Mouse (Mus musculus): Measurements from ENCODE around the gene Gm20388. TPM values are rescaled to one million over a fixed set of nuclear protein-coding genes. Genes with fewer than 3 reads are reported as not detected.

Gene Gm20388
- polyA plus RNA-seq, 1 experiment from 2014 or later: 5.3 TPM

- Histone ChIP-seq H3K9me3 (ENCODE audit: control insufficient read depth, low read length) (no peaks in the 10 kb centered on the region), H3K27ac (ENCODE audit: low read depth, low read length) (no peak overlapping the region), H3K36me3 (ENCODE audit: control insufficient read depth, insufficient read depth, low read length) (no peaks in the 10 kb centered on the region), H3K27me3 (replicated peaks; ENCODE audit: control insufficient read depth, insufficient read depth, low read length) (no peaks in the 10 kb centered on the region; the same call in 1 of the 2 replicates), H3K4me2 (no peak overlapping the region), H3K4me3 (ENCODE audit: low read depth, low read length) (no peak overlapping the region), H3K4me1 (replicated peaks; ENCODE audit: control insufficient read depth, insufficient read depth, low read length) (no peaks in the 10 kb centered on the region), H3K9ac (ENCODE audit: low read depth, low read length) (no peak overlapping the region)
- DNase-seq (ENCODE audit: low spot score) (no peak), ATAC-seq (replicated peaks; ENCODE audit: low FRiP score) (no peak)
- WGBS: 49% methylated on average over 13 of the region's 13 CpGs
These were observed 1070.3 kb downstream of the Gm20388 start for GRCm38 (mm10) chr8:120980948-120981347.

- ATAC-seq (replicated peaks; ENCODE audit: low FRiP score): no peak
- Histone ChIP-seq H3K4me1 (replicated peaks; ENCODE audit: control insufficient read depth, insufficient read depth, low read length) (no peaks in the 10 kb centered on the region), H3K4me3 (ENCODE audit: low read depth, low read length) (no peak overlapping the region), H3K27me3 (replicated peaks; ENCODE audit: control insufficient read depth, insufficient read depth, low read length) (no peaks in the 10 kb centered on the region), H3K27ac (ENCODE audit: low read depth, low read length) (no peak overlapping the region), H3K36me3 (ENCODE audit: control insufficient read depth, insufficient read depth, low read length) (no peaks in the 10 kb centered on the region), H3K9me3 (ENCODE audit: control insufficient read depth, low read length) (no peaks in the 10 kb centered on the region), H3K9ac (ENCODE audit: low read depth, low read length) (no peak overlapping the region), H3K4me2 (no peak overlapping the region)
- 61% methylated on average over 8 of the region's 8 CpGs for WGBS
- no peak for DNase-seq (ENCODE audit: low spot score)
These were observed 1074.2 kb downstream of the Gm20388 start for GRCm38 (mm10) chr8:120984888-120985287.

- 61% methylated on average over 7 of the region's 7 CpGs for WGBS
- no peak overlapping the region for H3K4me3 ChIP-seq (ENCODE audit: low read depth, low read length)
These were observed 1075.4 kb downstream of the Gm20388 start for GRCm38 (mm10) chr8:120986022-120986421.

GRCm38 (mm10) chr8:120993738-120994137, 1083.1 kb downstream of the Gm20388 start:
- DNase-seq (ENCODE audit: low spot score) (no peak), ATAC-seq (replicated peaks; ENCODE audit: low FRiP score) (no peak)
- Histone ChIP-seq H3K9me3 (ENCODE audit: control insufficient read depth, low read length) (no peaks in the 10 kb centered on the region), H3K36me3 (ENCODE audit: control insufficient read depth, insufficient read depth, low read length) (no peaks in the 10 kb centered on the region), H3K4me1 (replicated peaks; ENCODE audit: control insufficient read depth, insufficient read depth, low read length) (0 out of 2 replicates have a peak, but pooled peaks cover 4% of the 10 kb centered on the region), H3K4me3 (ENCODE audit: low read depth, low read length) (no peak overlapping the region), H3K27ac (ENCODE audit: low read depth, low read length) (no peak overlapping the region), H3K9ac (ENCODE audit: low read depth, low read length) (no peak overlapping the region), H3K4me2 (no peak overlapping the region), H3K27me3 (replicated peaks; ENCODE audit: control insufficient read depth, insufficient read depth, low read length) (no peaks in the 10 kb centered on the region)
- WGBS: 75% methylated on average over 16 of the region's 16 CpGs

More at GRCm38 (mm10) chr8:120986022-120986421, 1075.4 kb downstream of the Gm20388 start:
- H3K27me3 ChIP-seq (replicated peaks; ENCODE audit: control insufficient read depth, insufficient read depth, low read length): no peaks in the 10 kb centered on the region
- ATAC-seq (replicated peaks; ENCODE audit: low FRiP score) (no peak), DNase-seq (ENCODE audit: low spot score) (no peak)
- H3K4me1 ChIP-seq (replicated peaks; ENCODE audit: control insufficient read depth, insufficient read depth, low read length): no peaks in the 10 kb centered on the region
- no peaks in the 10 kb centered on the region for H3K36me3 ChIP-seq (ENCODE audit: control insufficient read depth, insufficient read depth, low read length)
- H3K9me3 ChIP-seq (ENCODE audit: control insufficient read depth, low read length): no peaks in the 10 kb centered on the region
- no peak overlapping the region for H3K4me2 ChIP-seq
- H3K9ac ChIP-seq (ENCODE audit: low read depth, low read length): no peak overlapping the region
- H3K27ac ChIP-seq (ENCODE audit: low read depth, low read length): no peak overlapping the region

- Histone ChIP-seq H3K4me2 (no peak overlapping the region), H3K9ac (ENCODE audit: low read depth, low read length) (no peak overlapping the region), H3K9me3 (ENCODE audit: control insufficient read depth, low read length) (no peaks in the 10 kb centered on the region), H3K27me3 (replicated peaks; ENCODE audit: control insufficient read depth, insufficient read depth, low read length) (no peaks in the 10 kb centered on the region), H3K4me1 (replicated peaks; ENCODE audit: control insufficient read depth, insufficient read depth, low read length) (0 out of 2 replicates have a peak, but pooled peaks cover 4% of the 10 kb centered on the region), H3K36me3 (ENCODE audit: control insufficient read depth, insufficient read depth, low read length) (no peaks in the 10 kb centered on the region), H3K4me3 (ENCODE audit: low read depth, low read length) (no peak overlapping the region), H3K27ac (ENCODE audit: low read depth, low read length) (no peak overlapping the region)
- WGBS: 81% methylated on average over 9 of the region's 9 CpGs
- ATAC-seq (replicated peaks; ENCODE audit: low FRiP score) (no peak), DNase-seq (ENCODE audit: low spot score) (no peak)
These were observed 1084.8 kb downstream of the Gm20388 start for GRCm38 (mm10) chr8:120995424-120995823.

GRCm38 (mm10) chr8:120996905-120997581, 1086.4 kb downstream of the Gm20388 start:
- H3K4me3 ChIP-seq (ENCODE audit: low read depth, low read length): no peak overlapping the region
- no peaks in the 10 kb centered on the region for H3K27me3 ChIP-seq (replicated peaks; ENCODE audit: control insufficient read depth, insufficient read depth, low read length)
- H3K9me3 ChIP-seq (ENCODE audit: control insufficient read depth, low read length): no peaks in the 10 kb centered on the region
- WGBS: 67% methylated on average over 12 of the region's 12 CpGs
- no peak overlapping the region for H3K4me2 ChIP-seq
- ATAC-seq (replicated peaks; ENCODE audit: low FRiP score) (no peak), DNase-seq (ENCODE audit: low spot score) (no peak)
- H3K4me1 ChIP-seq (replicated peaks; ENCODE audit: control insufficient read depth, insufficient read depth, low read length): no peaks in the 10 kb centered on the region
- no peaks in the 10 kb centered on the region for H3K36me3 ChIP-seq (ENCODE audit: control insufficient read depth, insufficient read depth, low read length)
- H3K27ac ChIP-seq (ENCODE audit: low read depth, low read length): no peak overlapping the region
- H3K9ac ChIP-seq (ENCODE audit: low read depth, low read length): no peak overlapping the region

GRCm38 (mm10) chr8:120997926-120998325, 1087.3 kb downstream of the Gm20388 start:
- H3K4me1 ChIP-seq (replicated peaks; ENCODE audit: control insufficient read depth, insufficient read depth, low read length): no peaks in the 10 kb centered on the region; the same call in 1 of the 2 replicates
- no peaks in the 10 kb centered on the region for H3K27me3 ChIP-seq (replicated peaks; ENCODE audit: control insufficient read depth, insufficient read depth, low read length)
- H3K27ac ChIP-seq (ENCODE audit: low read depth, low read length): no peak overlapping the region
- H3K36me3 ChIP-seq (ENCODE audit: control insufficient read depth, insufficient read depth, low read length): no peaks in the 10 kb centered on the region
- WGBS: 76% methylated on average over 9 of the region's 9 CpGs
- no peak overlapping the region for H3K4me3 ChIP-seq (ENCODE audit: low read depth, low read length)
- ATAC-seq (replicated peaks; ENCODE audit: low FRiP score): no peak
- H3K9me3 ChIP-seq (ENCODE audit: control insufficient read depth, low read length): no peaks in the 10 kb centered on the region
- no peak for DNase-seq (ENCODE audit: low spot score)
- H3K4me2 ChIP-seq: no peak overlapping the region
- no peak overlapping the region for H3K9ac ChIP-seq (ENCODE audit: low read depth, low read length)

GRCm38 (mm10) chr8:120998966-120999365, 1088.3 kb downstream of the Gm20388 start:
- no peak for ATAC-seq (replicated peaks; ENCODE audit: low FRiP score)
- no peak overlapping the region for H3K27ac ChIP-seq (ENCODE audit: low read depth, low read length)
- H3K36me3 ChIP-seq (ENCODE audit: control insufficient read depth, insufficient read depth, low read length): no peaks in the 10 kb centered on the region
- no peak overlapping the region for H3K4me2 ChIP-seq
- H3K27me3 ChIP-seq (replicated peaks; ENCODE audit: control insufficient read depth, insufficient read depth, low read length): no peaks in the 10 kb centered on the region
- H3K4me1 ChIP-seq (replicated peaks; ENCODE audit: control insufficient read depth, insufficient read depth, low read length): peaks cover 3% of the 10 kb centered on the region
- no peak overlapping the region for H3K9ac ChIP-seq (ENCODE audit: low read depth, low read length)
- no peak for DNase-seq (ENCODE audit: low spot score)
- H3K9me3 ChIP-seq (ENCODE audit: control insufficient read depth, low read length): no peaks in the 10 kb centered on the region
- no peak overlapping the region for H3K4me3 ChIP-seq (ENCODE audit: low read depth, low read length)
- 53% methylated on average over 14 of the region's 14 CpGs for WGBS

- no peaks in the 10 kb centered on the region for H3K9me3 ChIP-seq (ENCODE audit: control insufficient read depth, low read length)
- DNase-seq (ENCODE audit: low spot score): no peak
- no peak overlapping the region for H3K9ac ChIP-seq (ENCODE audit: low read depth, low read length)
- H3K4me2 ChIP-seq: no peak overlapping the region
- H3K27ac ChIP-seq (ENCODE audit: low read depth, low read length): no peak overlapping the region
- no peaks in the 10 kb centered on the region for H3K36me3 ChIP-seq (ENCODE audit: control insufficient read depth, insufficient read depth, low read length)
- no peak overlapping the region for H3K4me3 ChIP-seq (ENCODE audit: low read depth, low read length)
- peaks cover 3% of the 10 kb centered on the region for H3K4me1 ChIP-seq (replicated peaks; ENCODE audit: control insufficient read depth, insufficient read depth, low read length)
- 54% methylated on average over 12 of the region's 12 CpGs for WGBS
- H3K27me3 ChIP-seq (replicated peaks; ENCODE audit: control insufficient read depth, insufficient read depth, low read length): no peaks in the 10 kb centered on the region
- no peak for ATAC-seq (replicated peaks; ENCODE audit: low FRiP score)
These were observed 1091.3 kb downstream of the Gm20388 start for GRCm38 (mm10) chr8:121001951-121002350.
